Mouse (Mus musculus) MEL (cell line): ENCODE results near the gene Nt5c2. TPM values are rescaled to one million over a fixed set of nuclear protein-coding genes. Genes with fewer than 3 reads are reported as not detected.

ENCODE experiments used
- DNase-seq: peaks from one replicate; pipeline ENCODE4 v3.0.0; 2011; ENCODE audit warnings: low read depth, low spot score
- H3K27ac ChIP-seq: 2 replicates; pipeline ENCODE4 v1.5.1; 2012; ENCODE audit warnings: low read depth, mild to moderate bottlenecking, control low read depth, low read length, moderate library complexity; ENCODE audit not compliant: control insufficient read depth
- H3K27me3 ChIP-seq, 2 experiments: fragments of 150-350 bp in 1 of 2; sonication (generic) in 1 of 2; 2 replicates each; pipeline ENCODE4 v1.6.1; 2012; ENCODE audit warnings: low read length in 2 of 2, mild to moderate bottlenecking in 2 of 2, improper control_type of control experiment in 1 of 2, moderate library complexity in 1 of 2; ENCODE audit not compliant: insufficient read depth in 2 of 2, control insufficient read depth in 1 of 2
- H3K36me3 ChIP-seq, 2 experiments: 2 replicates each; pipeline ENCODE4 v1.6.1; 2012 to 2014; ENCODE audit warnings: low read length in 2 of 2, improper control_type of control experiment in 1 of 2, inconsistent platforms in 1 of 2, mild to moderate bottlenecking in 1 of 2; ENCODE audit not compliant: insufficient read depth in 2 of 2, control insufficient read depth in 1 of 2
- H3K4me1 ChIP-seq, 2 experiments: fragments of 150-350 bp in 1 of 2; sonication (generic) in 1 of 2; 2 replicates each; pipeline ENCODE4 v1.6.1; 2012; ENCODE audit warnings: low read length in 2 of 2, improper control_type of control experiment in 1 of 2, mild to moderate bottlenecking in 1 of 2; ENCODE audit not compliant: insufficient read depth in 2 of 2, control insufficient read depth in 1 of 2
- H3K4me3 ChIP-seq, 2 experiments: fragments of 150-350 bp in 1 of 2; sonication (generic) in 1 of 2; 2 replicates each; pipeline ENCODE4 v1.5.1; 2012; ENCODE audit warnings: low read depth in 2 of 2, low read length in 2 of 2, mild to moderate bottlenecking in 2 of 2, moderate library complexity in 2 of 2, control low read depth in 1 of 2, improper control_type of control experiment in 1 of 2; ENCODE audit not compliant: control insufficient read depth in 1 of 2, insufficient read depth in 1 of 2
- H3K79me2 ChIP-seq: 2 replicates; pipeline ENCODE4 v1.6.1; 2012; ENCODE audit warnings: mild to moderate bottlenecking, low read length, moderate library complexity; ENCODE audit not compliant: control insufficient read depth, poor library complexity, insufficient read depth
- H3K9ac ChIP-seq: 2 replicates; pipeline ENCODE4 v1.6.1; 2012; ENCODE audit warnings: low read depth, mild to moderate bottlenecking, control low read depth, low read length, moderate library complexity; ENCODE audit not compliant: control insufficient read depth, poor library complexity, severe bottlenecking
- H3K9me3 ChIP-seq: fragments of 150-350 bp; sonication (generic); replicated peaks from 2 replicates; pipeline ENCODE4 v1.6.1; 2012; ENCODE audit warnings: mild to moderate bottlenecking, low read length, improper control_type of control experiment, moderate library complexity; ENCODE audit not compliant: insufficient read depth
- BHLHE40 ChIP-seq: IDR thresholded peaks from 2 replicates; pipeline ENCODE4 v1.6.1; 2012; ENCODE audit warnings: low read depth, mild to moderate bottlenecking, inconsistent platforms, low read length, improper control_type of control experiment, borderline replicate concordance
- CHD1 ChIP-seq: IDR thresholded peaks from 2 replicates; pipeline ENCODE4 v1.6.1; 2012; ENCODE audit warnings: low read depth, mild to moderate bottlenecking, inconsistent platforms, low read length, improper control_type of control experiment
- CHD2 ChIP-seq: IDR thresholded peaks from 2 replicates; pipeline ENCODE4 v1.6.1; 2011; ENCODE audit warnings: low read length, improper control_type of control experiment
- CTCF ChIP-seq, 3 experiments: IDR thresholded peaks in 2 of 3; conservative IDR thresholded peaks in 1 of 3; 2 replicates each; pipeline ENCODE4 v1.5.1; 2011 to 2012; ENCODE audit warnings: low read length in 3 of 3, low read depth in 2 of 3, mild to moderate bottlenecking in 2 of 3, improper control_type of control experiment in 1 of 3, inconsistent platforms in 1 of 3, mixed read lengths in 1 of 3, moderate library complexity in 1 of 3; ENCODE audit not compliant: control insufficient read depth in 1 of 3, insufficient read depth in 1 of 3, poor library complexity in 1 of 3, severe bottlenecking in 1 of 3
- E2F4 ChIP-seq: IDR thresholded peaks from 2 replicates; pipeline ENCODE4 v1.6.1; 2011; ENCODE audit warnings: low read depth, low read length, improper control_type of control experiment, borderline replicate concordance
- ELF1 ChIP-seq: IDR thresholded peaks from 2 replicates; pipeline ENCODE4 v1.6.1; 2014; ENCODE audit warnings: low read depth, mild to moderate bottlenecking, inconsistent platforms, low read length, improper control_type of control experiment, moderate library complexity
- EP300 ChIP-seq, 2 experiments: IDR thresholded peaks; 2 replicates each; pipeline ENCODE4 v1.6.1; 2011; ENCODE audit warnings: improper control_type of control experiment in 2 of 2, low read length in 2 of 2, low read depth in 1 of 2, mild to moderate bottlenecking in 1 of 2
- ETS1 ChIP-seq: IDR thresholded peaks from 2 replicates; pipeline ENCODE4 v1.6.1; 2012; ENCODE audit warnings: low read depth, mild to moderate bottlenecking, inconsistent platforms, low read length, improper control_type of control experiment, moderate library complexity
- GATA1 ChIP-seq: IDR thresholded peaks from 2 replicates; pipeline ENCODE4 v1.6.1; 2011; ENCODE audit warnings: low read depth, low read length, improper control_type of control experiment
- HCFC1 ChIP-seq: IDR thresholded peaks from 2 replicates; pipeline ENCODE4 v1.6.1; 2012; ENCODE audit warnings: low read depth, mild to moderate bottlenecking, inconsistent platforms, low read length, improper control_type of control experiment, moderate library complexity
- JUND ChIP-seq: IDR thresholded peaks from 2 replicates; pipeline ENCODE4 v1.6.1; 2011; ENCODE audit warnings: low read depth, mild to moderate bottlenecking, improper control_type of control experiment, low read length
- KAT2A ChIP-seq: conservative IDR thresholded peaks from 2 replicates; pipeline ENCODE4 v1.6.1; 2012; ENCODE audit warnings: low read depth, low read length, improper control_type of control experiment, inconsistent platforms
- MAX ChIP-seq: IDR thresholded peaks from 2 replicates; pipeline ENCODE4 v1.6.1; 2011; ENCODE audit warnings: low read length, improper control_type of control experiment
- MXI1 ChIP-seq: IDR thresholded peaks from 2 replicates; pipeline ENCODE4 v1.6.1; 2011; ENCODE audit warnings: mild to moderate bottlenecking, low read depth, low read length, improper control_type of control experiment
- MYB ChIP-seq: IDR thresholded peaks from 2 replicates; pipeline ENCODE4 v1.6.1; 2011; ENCODE audit warnings: mild to moderate bottlenecking, low read depth, low read length, improper control_type of control experiment
- MYC ChIP-seq: IDR thresholded peaks from 2 replicates; pipeline ENCODE4 v1.6.1; 2011; ENCODE audit warnings: low read depth, mild to moderate bottlenecking, low read length, improper control_type of control experiment, moderate library complexity
- NELFE ChIP-seq: IDR thresholded peaks from 2 replicates; pipeline ENCODE4 v1.6.1; 2011; ENCODE audit warnings: low read depth, low read length, improper control_type of control experiment
- NRF1 ChIP-seq: IDR thresholded peaks from 2 replicates; pipeline ENCODE4 v1.6.1; 2014; ENCODE audit warnings: low read depth, mild to moderate bottlenecking, inconsistent platforms, low read length, improper control_type of control experiment, moderate library complexity; ENCODE audit not compliant: poor library complexity, insufficient read depth, severe bottlenecking
- POLR2A ChIP-seq, 2 experiments: IDR thresholded peaks; 2 replicates each; pipeline ENCODE4 v1.6.1; 2011 to 2012; ENCODE audit warnings: low read length in 2 of 2, mild to moderate bottlenecking in 2 of 2, control low read depth in 1 of 2, improper control_type of control experiment in 1 of 2, low read depth in 1 of 2, moderate library complexity in 1 of 2; ENCODE audit not compliant: control insufficient read depth in 1 of 2, insufficient read depth in 1 of 2, poor library complexity in 1 of 2
- POLR2AphosphoS5 ChIP-seq: IDR thresholded peaks from 2 replicates; pipeline ENCODE4 v1.6.1; 2012; ENCODE audit warnings: low read depth, borderline replicate concordance, mild to moderate bottlenecking, inconsistent platforms, low read length, moderate library complexity, mixed read lengths
- RAD21 ChIP-seq: IDR thresholded peaks from 2 replicates; pipeline ENCODE4 v1.6.1; 2011; ENCODE audit warnings: mild to moderate bottlenecking, low read depth, low read length, improper control_type of control experiment
- RCOR1 ChIP-seq: IDR thresholded peaks from 2 replicates; pipeline ENCODE4 v1.6.1; 2012; ENCODE audit warnings: low read depth, mild to moderate bottlenecking, inconsistent platforms, low read length, improper control_type of control experiment
- SIN3A ChIP-seq: IDR thresholded peaks from 2 replicates; pipeline ENCODE4 v1.6.1; 2012; ENCODE audit warnings: low read length, improper control_type of control experiment, inconsistent platforms
- SMC3 ChIP-seq: IDR thresholded peaks from 2 replicates; pipeline ENCODE4 v1.6.1; 2011; ENCODE audit warnings: low read depth, low read length, improper control_type of control experiment
- TBP ChIP-seq: IDR thresholded peaks from 2 replicates; pipeline ENCODE4 v1.8.0; 2011; ENCODE audit warnings: low read depth, low read length, improper control_type of control experiment
- TCF12 ChIP-seq: IDR thresholded peaks from 2 replicates; pipeline ENCODE4 v1.6.1; 2014; ENCODE audit warnings: low read depth, mild to moderate bottlenecking, inconsistent platforms, low read length, improper control_type of control experiment, moderate library complexity
- USF1 ChIP-seq: IDR thresholded peaks from 2 replicates; pipeline ENCODE4 v1.6.1; 2014; ENCODE audit warnings: low read depth, mild to moderate bottlenecking, inconsistent platforms, low read length, improper control_type of control experiment, moderate library complexity
- ZC3H11A ChIP-seq: IDR thresholded peaks from 2 replicates; pipeline ENCODE4 v1.6.1; 2012; ENCODE audit warnings: low read depth, mild to moderate bottlenecking, inconsistent platforms, low read length, improper control_type of control experiment
- ZNF384 ChIP-seq: IDR thresholded peaks from 2 replicates; pipeline ENCODE4 v1.6.1; 2012; ENCODE audit warnings: low read depth, mild to moderate bottlenecking, inconsistent platforms, low read length, improper control_type of control experiment
- polyA plus RNA-seq, 2 experiments: library from polyadenylated mRNA; stranded (reverse) in 1 of 2; unstranded in 1 of 2; fragments of >175 nt in 1 of 2; fragments of >200 nt in 1 of 2; gene quantifications; 2 replicates each; pipeline versions ENCODE4 v1.2.1 to v1.2.4; 2012; ENCODE audit warnings: low replicate concordance in 2 of 2, low read depth in 1 of 2; ENCODE audit not compliant: insufficient read length in 2 of 2, insufficient read depth in 1 of 2, missing spikeins in 1 of 2
- total RNA-seq: library from RNA; depleted of rRNA; stranded (reverse); fragments of 300-350 nt; gene quantifications from 2 replicates; pipeline ENCODE4 v1.2.3, GENCODE M21; 2012

Nt5c2 gene
- total and polyA plus RNA-seq, 3 experiments, result 64.6 to 455 (median 147) TPM

GRCm38 (mm10) chr19:46897135-46897534 is 117.8 kb downstream of the Nt5c2 start:
- peaks cover 12 to 51% of the 10 kb centered on the region in 2 experiments for H3K36me3 ChIP-seq
- TF ChIP-seq E2F4 (no peak), RAD21 (peak; percentile 61), CHD2 (no peak), SIN3A (no peak), NELFE (no peak), HCFC1 (no peak), SMC3 (peak; percentile 70), MYB (no peak), CTCF (IDR thresholded peaks at IDR 0.05 in 2 of 3, conservative IDR thresholded peaks at IDR 0.05 in 1 of 3; ENCODE audit: control insufficient read depth in 1 of 3, insufficient read depth in 1 of 3, low read depth in 2 of 3, low read length in 3 of 3, poor library complexity in 1 of 3, severe bottlenecking in 1 of 3) (peak; percentile 57 to 70 (median 67)), TBP (no peak), MAX (no peak), POLR2A (IDR thresholded peaks at IDR 0.05; ENCODE audit: control insufficient read depth in 1 of 2, insufficient read depth in 1 of 2, low read depth in 1 of 2, low read length in 2 of 2, poor library complexity in 1 of 2) (no peak), POLR2AphosphoS5 (no peak), ZC3H11A (peak; percentile 61), NRF1 (no peak), JUND (no peak), KAT2A (no peak), ELF1 (no peak)

GRCm38 (mm10) chr19:46893484-46893883 is 121.5 kb downstream of the Nt5c2 start:
- Histone ChIP-seq H3K4me1 (peaks cover 8 to 19% of the 10 kb centered on the region in 2 experiments), H3K9ac (no peak overlapping the region), H3K79me2 (no peaks in the 10 kb centered on the region), H3K27me3 (no peaks in the 10 kb centered on the region), H3K27ac (no peak overlapping the region), H3K9me3 (no peaks in the 10 kb centered on the region), H3K36me3 (peaks cover 19 to 49% of the 10 kb centered on the region in 2 experiments), H3K4me3 (no peak overlapping the region)
- no peak for TF ChIP-seq CHD1
- TF ChIP-seq MXI1, result peak; percentile 47; the same call in 1 of the 2 replicates
- TF ChIP-seq TCF12, result peak; percentile 36; the same call in 1 of the 2 replicates
- peak in 1 of 2 experiments; percentile 50; a peak in 2 of 4 replicates for TF ChIP-seq EP300 (IDR thresholded peaks at IDR 0.05; ENCODE audit: low read depth in 1 of 2, low read length in 2 of 2)
- TF ChIP-seq SMC3, result no peak
- TF ChIP-seq RCOR1, result peak; percentile 94
- peak; percentile 56; the same call in 1 of the 2 replicates for TF ChIP-seq ETS1
- peak; percentile 63 for TF ChIP-seq MAX
- peak; percentile 74 for TF ChIP-seq GATA1
- no peak for TF ChIP-seq ZNF384
- 0 out of 2 replicates have a peak, but pooled peaks have one; percentile 40 for TF ChIP-seq SIN3A
- peak; percentile 63 for TF ChIP-seq MYC
- peak; percentile 77 for TF ChIP-seq USF1
- no peak for TF ChIP-seq POLR2AphosphoS5
- peak; percentile 79; the same call in 1 of the 2 replicates for TF ChIP-seq BHLHE40
- DNase-seq, result peak; percentile 53

More at GRCm38 (mm10) chr19:46897135-46897534, 117.8 kb downstream of the Nt5c2 start:
- no peak overlapping the region for H3K9ac ChIP-seq
- H3K27me3 ChIP-seq, result no peaks in the 10 kb centered on the region
- H3K27ac ChIP-seq, result no peak overlapping the region
- peaks cover 8 to 11% of the 10 kb centered on the region in 2 experiments; a peak in 3 of 4 replicates for H3K4me1 ChIP-seq
- H3K4me3 ChIP-seq, result no peak overlapping the region
- DNase-seq, result peak; percentile 59
- H3K79me2 ChIP-seq, result no peaks in the 10 kb centered on the region
- no peaks in the 10 kb centered on the region for H3K9me3 ChIP-seq
